Mouse (Mus musculus) liver, embryonic 14.5 days (tissue): ENCODE measurements around the gene Cd151.

Source experiments
- CTCF ChIP-seq: IDR thresholded peaks from 2 replicates; pipeline ENCODE4 v1.5.1; 2016; ENCODE audit warnings: antibody characterized with exemption, low read depth, control low read depth
- EP300 ChIP-seq: IDR thresholded peaks from 2 replicates; pipeline ENCODE4 v1.6.1; 2016; ENCODE audit warnings: antibody characterized with exemption, low read depth

GRCm38 (mm10) chr7:141472763-141473162 lies 5.6 kb downstream of the Cd151 start:
- no peak for TF ChIP-seq CTCF
- TF ChIP-seq EP300, result no peak
